Mouse (Mus musculus): ENCODE measurements around the gene Hax1.

- TF ChIP-seq MAFK (IDR thresholded peaks at IDR 0.05; ENCODE audit: insufficient read depth, low read depth, low read length) (no peak), HCFC1 (IDR thresholded peaks at IDR 0.05; ENCODE audit: borderline replicate concordance, insufficient read depth, low read length) (no peak), CHD2 (IDR thresholded peaks at IDR 0.05; ENCODE audit: low read depth, low read length) (no peak), ZC3H11A (IDR thresholded peaks at IDR 0.05; ENCODE audit: borderline replicate concordance, low read depth, low read length) (no peak), ZNF384 (IDR thresholded peaks at IDR 0.05; ENCODE audit: low read depth, low read length) (no peak)
Measured at GRCm38 (mm10) chr3:89987822-89988221, 10.8 kb downstream of the Hax1 start.

Measured in ES-E14 (cell line).